Mouse (Mus musculus): ENCODE results near the gene Fam69b.

DNA sequence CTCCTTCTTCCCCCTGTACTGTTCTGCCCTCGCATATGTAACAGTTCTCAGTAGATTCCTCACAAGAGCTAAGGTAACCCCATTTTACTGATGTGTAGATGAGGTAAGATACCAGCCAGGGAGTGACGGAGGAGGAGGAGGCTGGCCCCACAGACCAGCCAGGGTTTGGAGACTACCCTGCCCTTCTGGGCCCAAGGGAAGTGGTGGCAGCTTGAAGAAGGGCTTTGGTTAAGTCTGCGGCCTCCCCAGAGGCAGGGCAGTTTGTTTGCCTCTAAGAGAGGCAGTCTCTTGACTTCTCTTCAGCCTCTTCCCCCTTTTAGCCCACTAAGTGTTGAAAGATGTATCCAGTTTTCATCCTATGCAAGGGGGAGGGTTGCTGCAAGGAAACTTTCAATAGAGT lies 21.7 kb upstream of the Fam69b start:
- TF ChIP-seq CTCF (IDR thresholded peaks at IDR 0.05; ENCODE audit: low read depth) (no peak), EP300 (IDR thresholded peaks at IDR 0.05; ENCODE audit: low read depth) (no peak)

Measured in liver, postnatal 0 days (tissue).